Mouse (Mus musculus): ENCODE measurements around the gene Gm5089.

DNA sequence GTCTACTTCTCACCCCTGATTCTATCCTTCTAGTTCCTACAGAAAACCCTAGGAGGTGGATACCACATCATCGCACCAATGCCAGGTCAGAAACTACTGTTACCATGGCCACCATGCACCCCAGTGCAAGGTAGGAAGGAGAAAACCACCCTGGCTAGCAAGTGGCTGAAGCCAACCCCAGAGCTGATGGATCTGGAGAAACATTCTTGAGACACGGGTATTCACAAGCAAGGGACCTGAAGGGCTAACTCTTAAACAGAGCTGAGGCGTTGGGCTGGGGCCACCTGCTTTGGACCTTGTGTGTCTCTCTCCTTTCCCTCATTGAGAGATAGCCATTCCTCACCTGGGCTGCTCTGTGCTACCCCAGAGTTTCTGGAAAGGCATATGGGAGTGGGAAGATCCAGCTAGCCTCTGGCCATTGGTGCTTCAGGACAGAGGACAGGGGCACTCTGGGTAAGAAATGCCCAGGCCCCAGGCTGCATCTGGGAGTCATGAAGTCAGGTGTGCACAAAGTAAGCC is 47.4 kb downstream of the Gm5089 start:
- TF ChIP-seq CTCF (IDR thresholded peaks at IDR 0.05; ENCODE audit: low read depth), result no peak
- TF ChIP-seq EP300 (optimal IDR thresholded peaks at IDR 0.05), result no peak
